Mouse (Mus musculus): ENCODE data around the gene Calcoco2.
"Not testable (repeated sequence)": the region's sequence is repeated elsewhere in the genome, so short reads cannot be mapped to it uniquely, and the experiment has no call there.

GRCm38 (mm10) chr11:96116925-96117324 lies 5.2 kb upstream of the Calcoco2 start:
- TF ChIP-seq CTCF (IDR thresholded peaks at IDR 0.05; ENCODE audit: low read depth); EP300 (optimal IDR thresholded peaks at IDR 0.05): not testable (repeated sequence)
